8 mouse cellular contexts compared by ENCODE assay signal in the genomic region with DNA sequence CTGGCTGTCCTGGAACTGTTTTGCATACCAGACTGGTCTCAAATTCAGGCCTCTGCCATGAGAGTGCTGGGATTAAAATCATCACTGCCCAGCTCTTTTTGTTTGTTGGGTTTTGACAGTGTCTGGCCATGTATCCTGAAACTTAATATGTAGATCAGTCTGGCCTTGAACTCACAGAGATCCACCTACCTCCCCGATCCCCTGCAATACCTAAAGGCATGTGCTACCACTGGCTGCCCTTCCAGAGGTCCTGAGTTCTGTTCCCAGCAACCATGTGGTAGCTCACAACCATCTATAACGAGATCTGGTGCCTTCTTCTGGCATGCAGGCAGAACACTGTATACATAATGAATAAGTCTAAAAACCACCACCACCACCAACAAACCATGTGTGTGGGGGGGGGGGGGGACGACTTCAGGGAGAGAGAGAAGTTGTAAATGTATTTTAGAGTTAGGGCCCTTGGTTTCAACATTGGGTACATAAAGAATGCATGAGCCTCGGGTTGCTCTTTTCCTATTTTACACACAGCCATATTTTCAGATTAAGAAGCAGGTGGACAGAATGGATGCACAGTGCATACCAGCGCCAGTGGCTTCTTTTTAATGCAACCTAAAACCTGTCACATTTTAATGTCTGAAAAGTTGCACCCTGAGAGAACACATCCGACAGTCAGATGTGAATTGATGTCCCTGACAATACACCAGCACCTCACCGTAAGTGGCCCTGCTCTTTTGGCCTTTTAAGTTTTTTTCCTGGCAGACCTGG. TPM values are rescaled to one million over a fixed set of nuclear protein-coding genes. Genes with fewer than 3 reads are reported as not detected.
DNase-seq lines count a peak whose midpoint lies in the region; ATAC-seq and TF ChIP-seq lines count a peak whose summit lies in the region.

No protein-coding gene starts in this region.

- H3K9ac ChIP-seq in kidney, embryonic 16.5 days (replicated peaks; ENCODE audit: low read length): peak overlapping the region; percentile 89
- peak overlapping the region; percentile 78 for H3K9ac ChIP-seq in hindbrain, embryonic 14.5 days

- H3K4me3 ChIP-seq in kidney, embryonic 16.5 days (ENCODE audit: low read length): peak overlapping the region; percentile 90
- H3K4me3 ChIP-seq in hindbrain, embryonic 14.5 days (replicated peaks; ENCODE audit: low read length): peak overlapping the region; percentile 74
- H3K4me3 ChIP-seq in myocyte: peak overlapping the region; percentile 88

- H3ac ChIP-seq in myocyte (ENCODE audit: control insufficient read depth, insufficient read length): peak overlapping the region; percentile 43

- no peak for ATAC-seq in kidney, embryonic 16.5 days (ENCODE audit: low FRiP score, low TSS enrichment)
- ATAC-seq in hindbrain, embryonic 14.5 days (ENCODE audit: low FRiP score): no peak

- peak overlapping the region; percentile 67 for H3K4me2 ChIP-seq in kidney, embryonic 16.5 days (replicated peaks; ENCODE audit: low read depth, low read length)
- peak overlapping the region; percentile 67 for H3K4me2 ChIP-seq in hindbrain, embryonic 14.5 days (replicated peaks)
- peak overlapping the region; percentile 78 for H3K4me2 ChIP-seq in myocyte (ENCODE audit: low read depth)

- no peaks in the 10 kb centered on the region for H3K9me3 ChIP-seq in kidney, embryonic 16.5 days (ENCODE audit: low read length)
- H3K9me3 ChIP-seq in hindbrain, embryonic 14.5 days (ENCODE audit: control insufficient read depth, low read length): no peaks in the 10 kb centered on the region

- 17% methylated on average over 7 of the region's 7 CpGs for WGBS in kidney, embryonic 16.5 days
- WGBS in hindbrain, embryonic 14.5 days: 27% methylated on average over 6 of the region's 7 CpGs

- H3K4me1 ChIP-seq in kidney, embryonic 16.5 days (ENCODE audit: insufficient read depth, low read length): peaks cover 20% of the 10 kb centered on the region
- H3K4me1 ChIP-seq in hindbrain, embryonic 14.5 days (replicated peaks; ENCODE audit: control insufficient read depth, insufficient read depth, low read length): peaks cover 18% of the 10 kb centered on the region

- H3K27me3 ChIP-seq in kidney, embryonic 16.5 days (ENCODE audit: insufficient read depth, low read length): no peaks in the 10 kb centered on the region
- H3K27me3 ChIP-seq in hindbrain, embryonic 14.5 days (ENCODE audit: control insufficient read depth, insufficient read depth, low read length): no peaks in the 10 kb centered on the region
- no peaks in the 10 kb centered on the region for H3K27me3 ChIP-seq in myocyte (ENCODE audit: control insufficient read depth, insufficient read depth, insufficient read length)

- peak overlapping the region; percentile 98 for H3K27ac ChIP-seq in kidney, embryonic 16.5 days (ENCODE audit: low read length)
- H3K27ac ChIP-seq in hindbrain, embryonic 14.5 days: peak overlapping the region; percentile 86; the same call in 1 of the 2 replicates

- DNase-seq in kidney, postnatal 10 days: no peak
- peak; percentile 23 for DNase-seq in NIH3T3 (ENCODE audit: low read depth)
- no peak for DNase-seq in hindbrain, embryonic 14.5 days (ENCODE audit: low spot score)
- no peak for DNase-seq in left cerebral cortex, adult 11 months (ENCODE audit: low spot score)
- DNase-seq in adrenal gland, adult 2 months: no peak
- no peak for DNase-seq in layer of hippocampus, postnatal 14 days (ENCODE audit: low spot score in 2 of 2)

- TF ChIP-seq POLR2A in myocyte (IDR thresholded peaks at IDR 0.05; ENCODE audit: insufficient read length, low read depth): no peak

- peaks cover 21% of the 10 kb centered on the region for H3K79me2 ChIP-seq in myocyte (ENCODE audit: control insufficient read depth, insufficient read depth)

- peaks cover 13% of the 10 kb centered on the region for H3K36me3 ChIP-seq in kidney, embryonic 16.5 days (ENCODE audit: insufficient read depth, low read length)
- H3K36me3 ChIP-seq in hindbrain, embryonic 14.5 days (replicated peaks; ENCODE audit: control insufficient read depth, insufficient read depth): peaks cover 10% of the 10 kb centered on the region; the same call in 1 of the 2 replicates
- peaks cover 5% of the 10 kb centered on the region for H3K36me3 ChIP-seq in myocyte (ENCODE audit: control insufficient read depth, insufficient read depth)

TF ChIP-seq in myocyte, 11 proteins besides CTCF, POLR2A, EP300 and RAD21:
- TF ChIP-seq MYOG (IDR thresholded peaks at IDR 0.05; ENCODE audit: control insufficient read depth in 1 of 3, insufficient read depth in 1 of 3, insufficient read length in 2 of 3, low read depth in 2 of 3) (no peak), USF1 (IDR thresholded peaks at IDR 0.05; ENCODE audit: low read depth) (no peak), POLR2AphosphoS2 (IDR thresholded peaks at IDR 0.05; ENCODE audit: insufficient read length, low read depth) (no peak), TCF3 (IDR thresholded peaks at IDR 0.05; ENCODE audit: insufficient read length, low read depth) (no peak), SRF (IDR thresholded peaks at IDR 0.05; ENCODE audit: control insufficient read depth, insufficient read length, low read depth) (no peak), TCF12 (IDR thresholded peaks at IDR 0.05; ENCODE audit: insufficient read depth, poor library complexity, severe bottlenecking) (no peak), E2F4 (IDR thresholded peaks at IDR 0.05; ENCODE audit: insufficient read depth) (no peak), REST (IDR thresholded peaks at IDR 0.05; ENCODE audit: insufficient read depth, insufficient read length) (no peak), MYOD1 (IDR thresholded peaks at IDR 0.05; ENCODE audit: control insufficient read depth in 1 of 3, insufficient read length in 2 of 3, low read depth in 2 of 3) (no peak), CEBPB (IDR thresholded peaks at IDR 0.05; ENCODE audit: insufficient read depth, poor library complexity, severe bottlenecking) (no peak), MAX (IDR thresholded peaks at IDR 0.05; ENCODE audit: low read depth) (no peak)

RNA-seq across cellular contexts. Expression of gene Myo19, which starts 0.8 kb away (rescaled TPM):
- polyA plus RNA-seq in kidney, embryonic 16.5 days (2015; fragmentation: Nextera tagmentation; extraction: Ambion mirVana): 11.8 and 13.9 TPM in 2 replicates
- 6.0 and 6.1 TPM in 2 replicates for polyA plus RNA-seq in hindbrain, embryonic 14.5 days (2014; fragmentation: Nextera tagmentation; extraction: Ambion mirVana)
- polyA plus RNA-seq in myocyte (2012; fragmentation: generic; extraction: Trizol): 4.8 TPM
- total RNA-seq in adrenal gland, adult 2 months (2021): 10 to 100 TPM in 1 of 2 experiments, 1 to 10 TPM in 1; 9.3 to 13.2 TPM
- polyA plus RNA-seq in adrenal gland, adult 2 months (2012; rRNA removed): 11.4 and 12.7 TPM in 2 replicates
- 10 to 100 TPM; 10.1 to 12.2 TPM for total RNA-seq in layer of hippocampus, postnatal 14 days (2021)

RNA-seq across cellular contexts. Expression of gene Pigw, which starts 0.9 kb away (rescaled TPM):
- 3.8 and 4.3 TPM in 2 replicates for polyA plus RNA-seq in kidney, embryonic 16.5 days (2015; fragmentation: Nextera tagmentation; extraction: Ambion mirVana)
- 2.7 and 3.1 TPM in 2 replicates for polyA plus RNA-seq in hindbrain, embryonic 14.5 days (2014; fragmentation: Nextera tagmentation; extraction: Ambion mirVana)
- 4.5 TPM for polyA plus RNA-seq in myocyte (2012; fragmentation: generic; extraction: Trizol)
- 10 to 100 TPM in 1 of 2 experiments, 1 to 10 TPM in 1; 6.5 to 10.1 TPM for total RNA-seq in adrenal gland, adult 2 months (2021)
- 1.2 and 1.9 TPM in 2 replicates for polyA plus RNA-seq in adrenal gland, adult 2 months (2012; rRNA removed)
- total RNA-seq in layer of hippocampus, postnatal 14 days (2021): 1 to 10 TPM; 7.3 to 8.7 TPM

RNA-seq across cellular contexts. Expression of gene Ggnbp2, which starts 8.6 kb away (rescaled TPM):
- 62.6 and 63.3 TPM in 2 replicates for polyA plus RNA-seq in kidney, embryonic 16.5 days (2015; fragmentation: Nextera tagmentation; extraction: Ambion mirVana)
- polyA plus RNA-seq in hindbrain, embryonic 14.5 days (2014; fragmentation: Nextera tagmentation; extraction: Ambion mirVana): 67.6 and 69.7 TPM in 2 replicates
- 24.8 TPM for polyA plus RNA-seq in myocyte (2012; fragmentation: generic; extraction: Trizol)
- total RNA-seq in adrenal gland, adult 2 months (2021): 10 to 100 TPM; 67.1 to 87.0 TPM
- 7.5 and 8.2 TPM in 2 replicates for polyA plus RNA-seq in adrenal gland, adult 2 months (2012; rRNA removed)
- 10 to 100 TPM; 77.0 to 79.0 TPM for total RNA-seq in layer of hippocampus, postnatal 14 days (2021)

RNA-seq across cellular contexts. Expression of gene Znhit3, which starts 37.0 kb away (rescaled TPM):
- polyA plus RNA-seq in kidney, embryonic 16.5 days (2015; fragmentation: Nextera tagmentation; extraction: Ambion mirVana): 57.6 and 61.6 TPM in 2 replicates
- 65.3 and 70.3 TPM in 2 replicates for polyA plus RNA-seq in hindbrain, embryonic 14.5 days (2014; fragmentation: Nextera tagmentation; extraction: Ambion mirVana)
- polyA plus RNA-seq in myocyte (2012; fragmentation: generic; extraction: Trizol): 18.5 TPM
- 10 to 100 TPM in 1 of 2 experiments, 1 to 10 TPM in 1; 8.6 to 13.7 TPM for total RNA-seq in adrenal gland, adult 2 months (2021)
- 5.8 and 6.2 TPM in 2 replicates for polyA plus RNA-seq in adrenal gland, adult 2 months (2012; rRNA removed)
- total RNA-seq in layer of hippocampus, postnatal 14 days (2021): 10 to 100 TPM; 27.0 to 29.6 TPM

RNA-seq across cellular contexts. Expression of gene Dhrs11, which starts 50.4 kb away (rescaled TPM):
- 13.1 and 14.9 TPM in 2 replicates for polyA plus RNA-seq in kidney, embryonic 16.5 days (2015; fragmentation: Nextera tagmentation; extraction: Ambion mirVana)
- 10.2 and 10.5 TPM in 2 replicates for polyA plus RNA-seq in hindbrain, embryonic 14.5 days (2014; fragmentation: Nextera tagmentation; extraction: Ambion mirVana)
- 13.8 TPM for polyA plus RNA-seq in myocyte (2012; fragmentation: generic; extraction: Trizol)
- 10 to 100 TPM; 41.6 to 42.4 TPM for total RNA-seq in adrenal gland, adult 2 months (2021)
- 88.1 and 97.1 TPM in 2 replicates for polyA plus RNA-seq in adrenal gland, adult 2 months (2012; rRNA removed)
- total RNA-seq in layer of hippocampus, postnatal 14 days (2021): 1 to 10 TPM; 7.1 to 7.4 TPM
